Mouse (Mus musculus): Measurements from ENCODE around the gene Hyou1.

DNA sequence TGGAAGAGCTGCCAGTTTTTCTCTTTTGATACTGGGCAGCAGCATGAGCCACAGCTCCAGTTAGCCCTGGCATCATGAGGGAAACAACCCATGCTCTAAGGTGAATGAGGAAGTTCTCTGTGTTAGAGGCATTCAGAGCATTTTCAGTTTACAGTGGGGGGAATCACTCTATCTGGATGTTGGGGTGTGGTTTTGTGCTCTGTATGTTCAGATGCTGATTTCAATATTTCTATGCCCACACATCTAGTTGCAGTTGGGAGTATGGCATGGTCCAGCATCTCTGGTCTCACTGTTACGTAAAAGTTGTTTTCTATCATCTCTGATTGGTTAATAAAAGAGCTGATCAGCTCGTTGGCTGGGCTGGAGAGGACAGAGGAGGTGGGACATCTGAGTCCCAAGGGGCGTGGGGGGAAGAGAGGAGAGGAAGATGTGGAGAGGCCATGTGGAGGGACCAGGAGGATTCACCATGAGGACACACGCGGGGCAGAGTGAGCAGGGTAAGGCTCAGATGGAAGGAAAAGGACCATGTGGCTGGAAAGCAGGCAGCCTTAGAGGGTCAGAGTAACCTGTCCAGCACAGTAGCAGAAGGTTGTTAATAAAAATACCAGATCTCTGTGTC, 41.1 kb downstream of the Hyou1 start:
- TF ChIP-seq ZC3H11A (IDR thresholded peaks at IDR 0.05; ENCODE audit: borderline replicate concordance, low read depth, low read length) (no peak), MAFK (IDR thresholded peaks at IDR 0.05; ENCODE audit: insufficient read depth, low read depth, low read length) (no peak)
